Mouse (Mus musculus): ENCODE measurements around the gene Fbxo27. TPM values are rescaled to one million over a fixed set of nuclear protein-coding genes. Genes with fewer than 3 reads are reported as not detected.

The Fbxo27 gene
- polyA plus RNA-seq, 1 experiment from 2014 or later: 1.4 TPM

- no peak for DNase-seq (ENCODE audit: low spot score)
- 58% methylated on average over 10 of the region's 10 CpGs for WGBS
- peaks cover 9% of the 10 kb centered on the region; the same call in 1 of the 2 replicates for H3K9me3 ChIP-seq (ENCODE audit: control insufficient read depth, low read length)
Measured at GRCm38 (mm10) chr7:28727649-28728340, 35.1 kb downstream of the Fbxo27 start.

GRCm38 (mm10) chr7:28732341-28733142 lies 39.9 kb downstream of the Fbxo27 start:
- Histone ChIP-seq H3K4me3 (ENCODE audit: low read depth, low read length) (peak overlapping the region; percentile 50), H3K9ac (ENCODE audit: low read depth, low read length) (peak overlapping the region; percentile 39), H3K4me2 (peak overlapping the region; percentile 92), H3K4me1 (replicated peaks; ENCODE audit: control insufficient read depth, insufficient read depth, low read length) (peaks cover 7% of the 10 kb centered on the region), H3K36me3 (ENCODE audit: control insufficient read depth, insufficient read depth, low read length) (peaks cover 5% of the 10 kb centered on the region; the same call in 1 of the 2 replicates), H3K27ac (ENCODE audit: low read depth, low read length) (no peak overlapping the region), H3K9me3 (ENCODE audit: control insufficient read depth, low read length) (peaks cover 9% of the 10 kb centered on the region; the same call in 1 of the 2 replicates), H3K27me3 (replicated peaks; ENCODE audit: control insufficient read depth, insufficient read depth, low read length) (0 out of 2 replicates have a peak, but pooled peaks cover 2% of the 10 kb centered on the region)
- peak; percentile 84 for DNase-seq (ENCODE audit: low spot score)
- peak; percentile 90 for ATAC-seq (replicated peaks; ENCODE audit: low FRiP score)
- 3% methylated on average over 58 of the region's 58 CpGs for WGBS

More at GRCm38 (mm10) chr7:28727649-28728340, 35.1 kb downstream of the Fbxo27 start:
- no peaks in the 10 kb centered on the region for H3K36me3 ChIP-seq (ENCODE audit: control insufficient read depth, insufficient read depth, low read length)
- H3K4me2 ChIP-seq: no peak overlapping the region
- peaks cover 4% of the 10 kb centered on the region for H3K4me1 ChIP-seq (replicated peaks; ENCODE audit: control insufficient read depth, insufficient read depth, low read length)
- H3K9ac ChIP-seq (ENCODE audit: low read depth, low read length): no peak overlapping the region
- H3K27ac ChIP-seq (ENCODE audit: low read depth, low read length): no peak overlapping the region
- no peak overlapping the region for H3K4me3 ChIP-seq (ENCODE audit: low read depth, low read length)
- no peak for ATAC-seq (replicated peaks; ENCODE audit: low FRiP score)
- 0 out of 2 replicates have a peak, but pooled peaks cover 2% of the 10 kb centered on the region for H3K27me3 ChIP-seq (replicated peaks; ENCODE audit: control insufficient read depth, insufficient read depth, low read length)

- Histone ChIP-seq H3K4me1 (replicated peaks; ENCODE audit: control insufficient read depth, insufficient read depth, low read length) (peaks cover 7% of the 10 kb centered on the region), H3K9me3 (ENCODE audit: control insufficient read depth, low read length) (peaks cover 9% of the 10 kb centered on the region; the same call in 1 of the 2 replicates), H3K4me3 (ENCODE audit: low read depth, low read length) (peak overlapping the region; percentile 50), H3K36me3 (ENCODE audit: control insufficient read depth, insufficient read depth, low read length) (peaks cover 10% of the 10 kb centered on the region), H3K4me2 (peak overlapping the region; percentile 92), H3K27ac (ENCODE audit: low read depth, low read length) (no peak overlapping the region), H3K9ac (ENCODE audit: low read depth, low read length) (no peak overlapping the region; the same call in 1 of the 2 replicates), H3K27me3 (replicated peaks; ENCODE audit: control insufficient read depth, insufficient read depth, low read length) (0 out of 2 replicates have a peak, but pooled peaks cover 2% of the 10 kb centered on the region)
- no peak for DNase-seq (ENCODE audit: low spot score)
- peak; percentile 12; the same call in 1 of the 2 replicates for ATAC-seq (replicated peaks; ENCODE audit: low FRiP score)
- WGBS: 14% methylated on average over 11 of the region's 11 CpGs
Measured at GRCm38 (mm10) chr7:28733211-28733610, 40.6 kb downstream of the Fbxo27 start.

GRCm38 (mm10) chr7:28735701-28736100 lies 43.1 kb downstream of the Fbxo27 start:
- ATAC-seq (replicated peaks; ENCODE audit: low FRiP score) (no peak), DNase-seq (ENCODE audit: low spot score) (no peak)
- 77% methylated on average over 6 of the region's 6 CpGs for WGBS
- Histone ChIP-seq H3K4me2 (no peak overlapping the region), H3K27ac (ENCODE audit: low read depth, low read length) (no peak overlapping the region), H3K4me1 (replicated peaks; ENCODE audit: control insufficient read depth, insufficient read depth, low read length) (peaks cover 7% of the 10 kb centered on the region), H3K9me3 (ENCODE audit: control insufficient read depth, low read length) (peaks cover 9% of the 10 kb centered on the region; the same call in 1 of the 2 replicates), H3K27me3 (replicated peaks; ENCODE audit: control insufficient read depth, insufficient read depth, low read length) (0 out of 2 replicates have a peak, but pooled peaks cover 2% of the 10 kb centered on the region), H3K36me3 (ENCODE audit: control insufficient read depth, insufficient read depth, low read length) (peaks cover 23% of the 10 kb centered on the region), H3K4me3 (ENCODE audit: low read depth, low read length) (no peak overlapping the region), H3K9ac (ENCODE audit: low read depth, low read length) (no peak overlapping the region)

- no peak for ATAC-seq (replicated peaks; ENCODE audit: low FRiP score)
- 96% methylated on average over 21 of the region's 21 CpGs for WGBS
- no peaks in the 10 kb centered on the region for H3K9me3 ChIP-seq (ENCODE audit: control insufficient read depth, low read length)
- H3K27me3 ChIP-seq (replicated peaks; ENCODE audit: control insufficient read depth, insufficient read depth, low read length): no peaks in the 10 kb centered on the region
- H3K36me3 ChIP-seq (ENCODE audit: control insufficient read depth, insufficient read depth, low read length): peaks cover 25% of the 10 kb centered on the region
- no peak overlapping the region for H3K4me2 ChIP-seq
- H3K9ac ChIP-seq (ENCODE audit: low read depth, low read length): no peak overlapping the region
- DNase-seq (ENCODE audit: low spot score): no peak
- H3K4me3 ChIP-seq (ENCODE audit: low read depth, low read length): no peak overlapping the region
- peaks cover 15% of the 10 kb centered on the region for H3K4me1 ChIP-seq (replicated peaks; ENCODE audit: control insufficient read depth, insufficient read depth, low read length)
- H3K27ac ChIP-seq (ENCODE audit: low read depth, low read length): no peak overlapping the region
Measured at GRCm38 (mm10) chr7:28739829-28740228, 47.2 kb downstream of the Fbxo27 start.

- peak overlapping the region; percentile 77 for H3K9ac ChIP-seq (ENCODE audit: low read depth, low read length)
- peaks cover 15% of the 10 kb centered on the region for H3K4me1 ChIP-seq (replicated peaks; ENCODE audit: control insufficient read depth, insufficient read depth, low read length)
- peak overlapping the region; percentile 76 for H3K4me3 ChIP-seq (ENCODE audit: low read depth, low read length)
- H3K27ac ChIP-seq (ENCODE audit: low read depth, low read length): peak overlapping the region; percentile 20
- peaks cover 25% of the 10 kb centered on the region for H3K36me3 ChIP-seq (ENCODE audit: control insufficient read depth, insufficient read depth, low read length)
- ATAC-seq (replicated peaks; ENCODE audit: low FRiP score): no peak
- WGBS: 33% methylated on average over 9 of the region's 9 CpGs
- peak overlapping the region; percentile 95 for H3K4me2 ChIP-seq
- no peaks in the 10 kb centered on the region for H3K9me3 ChIP-seq (ENCODE audit: control insufficient read depth, low read length)
- H3K27me3 ChIP-seq (replicated peaks; ENCODE audit: control insufficient read depth, insufficient read depth, low read length): no peaks in the 10 kb centered on the region
- no peak for DNase-seq (ENCODE audit: low spot score)
Measured at GRCm38 (mm10) chr7:28740949-28741348, 48.3 kb downstream of the Fbxo27 start.

GRCm38 (mm10) chr7:28741368-28741708 lies 48.7 kb downstream of the Fbxo27 start:
- WGBS: 1% methylated on average over 13 of the region's 13 CpGs
- Histone ChIP-seq H3K36me3 (ENCODE audit: control insufficient read depth, insufficient read depth, low read length) (peaks cover 25% of the 10 kb centered on the region), H3K27me3 (replicated peaks; ENCODE audit: control insufficient read depth, insufficient read depth, low read length) (no peaks in the 10 kb centered on the region), H3K27ac (ENCODE audit: low read depth, low read length) (peak overlapping the region; percentile 20), H3K4me2 (peak overlapping the region; percentile 95), H3K4me3 (ENCODE audit: low read depth, low read length) (peak overlapping the region; percentile 76), H3K4me1 (replicated peaks; ENCODE audit: control insufficient read depth, insufficient read depth, low read length) (peaks cover 15% of the 10 kb centered on the region), H3K9ac (ENCODE audit: low read depth, low read length) (peak overlapping the region; percentile 77), H3K9me3 (ENCODE audit: control insufficient read depth, low read length) (no peaks in the 10 kb centered on the region)
- ATAC-seq (replicated peaks; ENCODE audit: low FRiP score) (peak; percentile 18), DNase-seq (ENCODE audit: low spot score) (no peak)

GRCm38 (mm10) chr7:28741709-28742438 lies 49.2 kb downstream of the Fbxo27 start, which contains the start of the genes Mrps12 and Sars2:
Gene Mrps12 (minus strand): TSS chr7:28741820.
Gene Sars2 (plus strand): TSS chr7:28741992.
- H3K36me3 ChIP-seq (ENCODE audit: control insufficient read depth, insufficient read depth, low read length): peaks cover 26% of the 10 kb centered on the region
- peak within 1 kb of the TSS; percentile 76 for H3K4me3 ChIP-seq (ENCODE audit: low read depth, low read length)
- H3K9me3 ChIP-seq (ENCODE audit: control insufficient read depth, low read length): no peaks in the 10 kb centered on the region
- H3K27ac ChIP-seq (ENCODE audit: low read depth, low read length): peak within 1 kb of the TSS; percentile 20
- H3K9ac ChIP-seq (ENCODE audit: low read depth, low read length): peak within 1 kb of the TSS; percentile 77
- ATAC-seq (replicated peaks; ENCODE audit: low FRiP score): peak; percentile 97
- peaks cover 15% of the 10 kb centered on the region for H3K4me1 ChIP-seq (replicated peaks; ENCODE audit: control insufficient read depth, insufficient read depth, low read length)
- DNase-seq (ENCODE audit: low spot score): peak; percentile 98
- under 1% methylated on average over 39 of the region's 39 CpGs for WGBS
- no peaks in the 10 kb centered on the region for H3K27me3 ChIP-seq (replicated peaks; ENCODE audit: control insufficient read depth, insufficient read depth, low read length)
- H3K4me2 ChIP-seq: peak within 1 kb of the TSS; percentile 95

Measured in liver, embryonic 11.5 days (tissue).